Mouse (Mus musculus): Measurements from ENCODE around the gene Scaf8. TPM values are rescaled to one million over a fixed set of nuclear protein-coding genes. Genes with fewer than 3 reads are reported as not detected.

The Scaf8 gene
- polyA plus RNA-seq, 1 experiment from 2014 or later = 18.7 TPM

DNA sequence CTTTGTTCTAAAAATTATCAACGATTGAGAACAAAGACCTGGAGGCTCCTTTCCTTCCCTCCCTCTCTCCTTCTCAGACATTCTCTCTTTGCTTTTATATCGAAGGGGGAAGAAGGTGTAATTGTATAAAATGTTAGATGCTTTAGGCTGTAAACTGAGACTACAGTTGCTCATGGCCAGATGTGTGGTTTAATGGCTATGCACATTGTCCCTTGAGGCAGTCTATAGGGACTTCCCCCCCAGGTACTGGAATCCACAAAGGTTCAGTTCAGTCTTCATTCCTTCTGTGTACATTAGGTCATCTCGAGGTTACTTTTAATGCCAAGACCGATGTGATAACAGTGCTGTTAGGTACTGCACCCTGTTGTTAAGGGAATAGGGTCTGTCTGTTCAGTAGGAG, 89.1 kb downstream of the Scaf8 start:
- WGBS = 89% methylated on average over 4 of the region's 4 CpGs
- H3K9me3 ChIP-seq = no peaks in the 10 kb centered on the region
- no peak for DNase-seq (ENCODE audit: low spot score)
- H3K4me1 ChIP-seq (replicated peaks) = no peaks in the 10 kb centered on the region
- H3K27me3 ChIP-seq (ENCODE audit: insufficient read depth, poor library complexity, severe bottlenecking) = no peaks in the 10 kb centered on the region
- no peak overlapping the region for H3K27ac ChIP-seq
- peaks cover 78% of the 10 kb centered on the region for H3K36me3 ChIP-seq
- no peak overlapping the region for H3K4me3 ChIP-seq

DNA sequence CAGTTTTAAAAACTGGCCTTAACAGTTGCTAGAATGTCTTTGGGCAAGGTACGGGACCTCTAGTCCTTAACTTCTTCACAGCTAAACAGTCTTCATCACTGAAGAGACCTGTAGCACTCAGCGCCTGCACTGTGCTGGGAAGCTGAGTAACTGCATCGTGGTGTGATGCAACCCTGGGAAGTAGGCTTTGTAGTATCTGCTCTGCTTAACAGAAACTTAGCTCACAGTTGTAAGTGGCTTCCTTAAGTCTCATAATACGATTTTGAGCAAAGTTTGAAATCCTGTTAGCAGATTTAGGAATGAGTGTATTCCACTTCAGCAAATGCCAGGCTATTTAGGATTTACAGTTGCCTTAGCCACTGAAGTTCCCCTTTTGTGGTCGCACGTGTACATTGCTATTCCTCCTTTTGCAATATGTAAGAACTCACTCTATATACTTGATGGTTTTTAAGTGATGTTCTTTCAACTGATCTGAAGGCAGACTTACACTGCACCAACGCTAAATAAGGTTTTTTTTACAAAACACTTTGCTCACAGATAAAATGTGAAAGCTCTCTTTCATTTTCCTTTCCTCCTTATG, 90.1 kb downstream of the Scaf8 start:
- DNase-seq (ENCODE audit: low spot score) = no peak
- WGBS = 92% methylated on average over 7 of the region's 7 CpGs
- Histone ChIP-seq H3K9me3 (no peaks in the 10 kb centered on the region), H3K4me1 (replicated peaks) (no peaks in the 10 kb centered on the region), H3K36me3 (peaks cover 73% of the 10 kb centered on the region), H3K4me3 (no peak overlapping the region), H3K27ac (no peak overlapping the region), H3K27me3 (ENCODE audit: insufficient read depth, poor library complexity, severe bottlenecking) (no peaks in the 10 kb centered on the region)

- 78% methylated on average over 2 of the region's 2 CpGs for WGBS
- Histone ChIP-seq H3K27me3 (ENCODE audit: insufficient read depth, poor library complexity, severe bottlenecking) (no peaks in the 10 kb centered on the region), H3K4me3 (no peak overlapping the region), H3K4me1 (replicated peaks) (no peaks in the 10 kb centered on the region), H3K27ac (no peak overlapping the region), H3K36me3 (peaks cover 68% of the 10 kb centered on the region), H3K9me3 (no peaks in the 10 kb centered on the region)
- DNase-seq (ENCODE audit: low spot score) = no peak
Measured at GRCm38 (mm10) chr17:3206527-3207398, 92.0 kb downstream of the Scaf8 start.

- Histone ChIP-seq H3K27ac (no peak overlapping the region), H3K36me3 (peaks cover 67% of the 10 kb centered on the region), H3K27me3 (ENCODE audit: insufficient read depth, poor library complexity, severe bottlenecking) (no peaks in the 10 kb centered on the region), H3K4me1 (replicated peaks) (no peaks in the 10 kb centered on the region), H3K9me3 (no peaks in the 10 kb centered on the region), H3K4me3 (no peak overlapping the region)
- 90% methylated on average over 6 of the region's 6 CpGs for WGBS
- DNase-seq (ENCODE audit: low spot score) = no peak
Measured at GRCm38 (mm10) chr17:3207529-3208240, 92.9 kb downstream of the Scaf8 start.

DNA sequence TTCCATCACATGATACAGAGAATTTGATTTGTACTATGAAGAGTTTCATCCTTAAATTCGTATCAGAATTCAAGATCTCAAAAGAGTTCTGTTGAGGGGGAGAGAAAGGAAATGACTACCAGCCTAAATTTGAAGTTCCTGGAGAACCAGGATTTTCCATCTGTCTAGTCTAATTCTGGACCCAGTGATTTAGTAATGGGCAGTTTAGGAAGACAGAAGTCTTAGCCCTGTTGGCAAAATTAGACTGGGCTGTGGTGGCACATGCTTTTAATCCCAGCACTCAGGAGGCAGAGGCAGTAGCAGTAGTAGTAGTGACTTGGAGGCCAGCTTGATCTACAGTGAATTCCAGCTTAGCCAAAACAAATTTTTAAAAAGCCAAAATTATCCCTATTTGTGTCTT, 93.7 kb downstream of the Scaf8 start:
- 95% methylated on average over 1 of the region's 1 CpGs for WGBS
- no peak overlapping the region for H3K27ac ChIP-seq
- peaks cover 67% of the 10 kb centered on the region for H3K36me3 ChIP-seq
- H3K9me3 ChIP-seq = no peaks in the 10 kb centered on the region
- no peak overlapping the region for H3K4me3 ChIP-seq
- no peaks in the 10 kb centered on the region for H3K27me3 ChIP-seq (ENCODE audit: insufficient read depth, poor library complexity, severe bottlenecking)
- no peak for DNase-seq (ENCODE audit: low spot score)
- no peaks in the 10 kb centered on the region for H3K4me1 ChIP-seq (replicated peaks)

DNA sequence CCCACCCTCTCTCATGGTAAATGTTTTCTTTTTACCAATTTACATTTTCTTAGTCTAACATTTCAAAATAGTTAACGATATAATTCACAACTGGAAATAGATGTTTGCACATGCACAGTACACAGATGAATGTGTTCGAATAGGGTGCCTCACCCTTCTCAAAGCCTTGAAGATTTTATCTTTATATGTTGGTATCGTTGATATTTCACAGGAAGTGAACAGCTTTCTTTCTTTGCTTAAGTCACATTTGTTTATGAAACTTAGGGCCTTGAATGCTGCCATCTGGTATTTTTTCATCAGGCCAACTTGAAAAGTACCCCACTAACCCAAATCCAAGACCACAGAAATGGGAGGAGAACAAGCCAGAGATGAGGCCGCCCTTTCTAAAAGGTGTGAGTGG, 94.8 kb downstream of the Scaf8 start:
- Histone ChIP-seq H3K27me3 (ENCODE audit: insufficient read depth, poor library complexity, severe bottlenecking) (no peaks in the 10 kb centered on the region), H3K4me3 (no peak overlapping the region), H3K4me1 (replicated peaks) (no peaks in the 10 kb centered on the region), H3K9me3 (no peaks in the 10 kb centered on the region), H3K36me3 (peaks cover 68% of the 10 kb centered on the region), H3K27ac (no peak overlapping the region)
- WGBS = 96% methylated on average over 4 of the region's 4 CpGs
- DNase-seq (ENCODE audit: low spot score) = no peak

DNA sequence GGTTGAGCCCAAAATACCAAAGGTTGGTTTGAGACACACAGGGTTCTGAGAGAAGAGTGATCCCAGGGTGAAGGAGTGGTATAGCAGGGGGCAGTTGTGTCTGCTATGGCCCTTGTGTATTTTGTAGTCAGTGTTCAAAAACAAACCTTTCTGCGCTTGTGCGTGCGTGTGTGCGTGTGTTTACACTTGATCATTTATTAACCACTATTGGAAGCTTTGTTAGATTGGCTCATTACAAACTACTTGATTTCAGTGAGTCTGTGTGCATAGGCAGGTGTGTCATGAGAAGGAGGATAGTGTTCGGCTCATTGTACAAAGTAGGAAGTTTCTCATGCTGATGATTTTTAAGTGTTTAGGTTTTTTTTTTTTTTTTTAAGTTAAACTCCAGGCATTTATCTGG, 95.4 kb downstream of the Scaf8 start:
- no peaks in the 10 kb centered on the region for H3K27me3 ChIP-seq (ENCODE audit: insufficient read depth, poor library complexity, severe bottlenecking)
- H3K36me3 ChIP-seq = peaks cover 68% of the 10 kb centered on the region
- WGBS = 97% methylated on average over 5 of the region's 5 CpGs
- no peak overlapping the region for H3K27ac ChIP-seq
- no peaks in the 10 kb centered on the region for H3K4me1 ChIP-seq (replicated peaks)
- H3K4me3 ChIP-seq = no peak overlapping the region
- no peaks in the 10 kb centered on the region for H3K9me3 ChIP-seq
- DNase-seq (ENCODE audit: low spot score) = no peak

- Histone ChIP-seq H3K9me3 (no peaks in the 10 kb centered on the region), H3K27me3 (ENCODE audit: insufficient read depth, poor library complexity, severe bottlenecking) (no peaks in the 10 kb centered on the region), H3K27ac (no peak overlapping the region), H3K36me3 (peaks cover 68% of the 10 kb centered on the region), H3K4me3 (no peak overlapping the region), H3K4me1 (replicated peaks) (no peaks in the 10 kb centered on the region)
- 90% methylated on average over 4 of the region's 4 CpGs for WGBS
- no peak for DNase-seq (ENCODE audit: low spot score)
Measured at GRCm38 (mm10) chr17:3212105-3212504, 97.3 kb downstream of the Scaf8 start.

DNA sequence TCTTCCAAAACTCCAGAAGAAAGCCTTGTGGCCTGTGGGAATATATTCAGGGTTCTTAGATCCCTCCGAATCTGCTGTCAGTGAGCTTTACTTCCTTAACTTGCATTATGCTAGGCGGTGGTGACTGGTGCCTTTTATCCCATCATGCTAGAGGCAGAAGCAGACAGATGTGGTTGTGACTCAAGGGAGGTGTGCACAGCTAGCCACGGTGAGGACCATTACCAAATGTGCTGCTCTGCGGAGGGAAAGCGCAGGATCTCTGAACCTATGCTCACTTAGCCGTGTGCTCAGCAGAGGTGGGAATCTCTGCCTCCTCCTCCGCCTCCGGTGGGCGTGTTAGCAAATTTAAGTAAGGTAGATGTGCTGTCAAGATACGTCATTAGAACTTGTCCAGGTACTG, 98.1 kb downstream of the Scaf8 start:
- Histone ChIP-seq H3K4me1 (replicated peaks) (no peaks in the 10 kb centered on the region), H3K27ac (no peak overlapping the region), H3K36me3 (peaks cover 70% of the 10 kb centered on the region), H3K9me3 (no peaks in the 10 kb centered on the region), H3K4me3 (no peak overlapping the region), H3K27me3 (ENCODE audit: insufficient read depth, poor library complexity, severe bottlenecking) (no peaks in the 10 kb centered on the region)
- no peak for DNase-seq (ENCODE audit: low spot score)
- WGBS = 94% methylated on average over 10 of the region's 10 CpGs

DNA sequence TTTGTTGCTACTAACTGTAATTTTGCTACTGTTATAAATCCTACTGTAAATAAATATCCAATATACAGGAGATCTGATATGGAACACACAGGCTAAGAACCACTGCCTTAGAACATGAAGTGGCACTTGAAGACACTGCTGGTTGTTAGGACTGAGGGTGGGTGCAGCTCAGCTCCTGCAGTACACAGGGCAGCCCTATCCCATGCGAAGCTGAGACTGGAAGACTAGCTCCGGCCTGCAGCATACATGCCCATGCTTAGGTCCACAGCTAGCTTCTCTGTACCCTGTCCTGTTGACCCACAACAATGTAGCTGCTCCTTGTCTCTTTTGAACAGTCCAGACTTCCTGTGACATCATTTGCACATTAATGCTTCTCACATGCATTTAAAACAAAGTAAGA, 100.1 kb downstream of the Scaf8 start:
- Histone ChIP-seq H3K4me1 (replicated peaks) (no peaks in the 10 kb centered on the region), H3K27ac (no peak overlapping the region), H3K36me3 (peaks cover 67% of the 10 kb centered on the region), H3K27me3 (ENCODE audit: insufficient read depth, poor library complexity, severe bottlenecking) (no peaks in the 10 kb centered on the region), H3K9me3 (no peaks in the 10 kb centered on the region), H3K4me3 (no peak overlapping the region)
- no peak for DNase-seq (ENCODE audit: low spot score)
- WGBS = 90% methylated on average over 2 of the region's 2 CpGs

GRCm38 (mm10) chr17:3217023-3217422, 102.3 kb downstream of the Scaf8 start:
- no peaks in the 10 kb centered on the region for H3K27me3 ChIP-seq (ENCODE audit: insufficient read depth, poor library complexity, severe bottlenecking)
- no peak overlapping the region for H3K27ac ChIP-seq
- H3K4me3 ChIP-seq = no peak overlapping the region
- 91% methylated on average over 5 of the region's 5 CpGs for WGBS
- no peak for DNase-seq (ENCODE audit: low spot score)
- peaks cover 53% of the 10 kb centered on the region for H3K36me3 ChIP-seq
- no peaks in the 10 kb centered on the region for H3K9me3 ChIP-seq
- no peaks in the 10 kb centered on the region for H3K4me1 ChIP-seq (replicated peaks)

GRCm38 (mm10) chr17:3218364-3218763, 103.6 kb downstream of the Scaf8 start:
- Histone ChIP-seq H3K4me3 (no peak overlapping the region), H3K36me3 (peaks cover 40% of the 10 kb centered on the region), H3K27me3 (ENCODE audit: insufficient read depth, poor library complexity, severe bottlenecking) (no peaks in the 10 kb centered on the region), H3K9me3 (no peaks in the 10 kb centered on the region), H3K4me1 (replicated peaks) (no peaks in the 10 kb centered on the region), H3K27ac (no peak overlapping the region)
- no peak for DNase-seq (ENCODE audit: low spot score)
- WGBS = 95% methylated on average over 7 of the region's 7 CpGs

DNA sequence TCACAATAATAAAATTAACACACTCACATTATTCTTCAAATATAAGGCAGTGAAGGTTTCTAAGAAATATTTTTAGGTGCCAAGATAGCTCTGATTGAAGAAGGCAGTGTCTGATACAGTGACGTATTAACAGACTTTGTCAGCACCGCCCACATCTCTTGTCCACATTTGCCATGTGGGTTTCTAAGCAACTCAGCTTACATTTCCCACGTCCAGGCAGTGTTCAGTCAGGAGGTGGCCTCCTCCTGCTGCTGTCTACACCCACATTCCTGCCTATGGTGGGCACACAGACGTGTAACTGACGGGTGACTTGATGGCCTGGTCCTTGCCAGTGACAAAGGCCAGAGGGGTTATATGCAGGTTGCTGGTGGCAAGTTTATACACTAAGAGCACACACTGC, 104.1 kb downstream of the Scaf8 start:
- Histone ChIP-seq H3K36me3 (peaks cover 34% of the 10 kb centered on the region), H3K4me3 (no peak overlapping the region), H3K27me3 (ENCODE audit: insufficient read depth, poor library complexity, severe bottlenecking) (no peaks in the 10 kb centered on the region), H3K27ac (no peak overlapping the region), H3K9me3 (no peaks in the 10 kb centered on the region), H3K4me1 (replicated peaks) (no peaks in the 10 kb centered on the region)
- DNase-seq (ENCODE audit: low spot score) = no peak
- 73% methylated on average over 5 of the region's 5 CpGs for WGBS
